Mouse (Mus musculus): ENCODE data around the gene Olfr1293-ps. TPM values are rescaled to one million over a fixed set of nuclear protein-coding genes. Genes with fewer than 3 reads are reported as not detected.

Olfr1293-ps gene
- not detected in 2 replicates for polyA plus RNA-seq (2011; ENCODE audit: insufficient read length, low read depth, missing spikeins)

- no peak for TF ChIP-seq POLR2A (IDR thresholded peaks at IDR 0.05; ENCODE audit: low read depth, low read length)
- TF ChIP-seq CTCF (IDR thresholded peaks at IDR 0.05; ENCODE audit: borderline replicate concordance, insufficient read depth, low read length), result no peak
- Histone ChIP-seq H3K4me3 (ENCODE audit: insufficient read depth, low read length) (no peak within 1 kb of the TSS), H3K4me1 (ENCODE audit: control insufficient read depth, insufficient read depth, low read length) (no peaks in the 10 kb centered on the region), H3K27ac (ENCODE audit: insufficient read depth, low read length) (no peak within 1 kb of the TSS)
These were observed at the start of gene Olfr1293-ps for GRCm38 (mm10) chr2:111524903-111525302. Olfr1293-ps (plus strand) TSS chr2:111525203.

- no peak within 1 kb of the TSS for H3K27ac ChIP-seq (ENCODE audit: insufficient read depth, low read length)
- TF ChIP-seq CTCF (IDR thresholded peaks at IDR 0.05; ENCODE audit: borderline replicate concordance, insufficient read depth, low read length), result no peak
- no peak for TF ChIP-seq POLR2A (IDR thresholded peaks at IDR 0.05; ENCODE audit: low read depth, low read length)
- no peaks in the 10 kb centered on the region for H3K4me1 ChIP-seq (ENCODE audit: control insufficient read depth, insufficient read depth, low read length)
- H3K4me3 ChIP-seq (ENCODE audit: insufficient read depth, low read length), result no peak within 1 kb of the TSS
These were observed 44.5 kb upstream of the Olfr1293-ps start, which contains the start of gene Olfr1289 for GRCm38 (mm10) chr2:111480519-111480918. Olfr1289 (plus strand) TSS chr2:111480819.

GRCm38 (mm10) chr2:111493729-111494128 is 31.3 kb upstream of the Olfr1293-ps start, which contains the start of gene Olfr1290:
Olfr1290 (minus strand) TSS chr2:111493829.
- no peaks in the 10 kb centered on the region for H3K4me1 ChIP-seq (ENCODE audit: control insufficient read depth, insufficient read depth, low read length)
- H3K4me3 ChIP-seq (ENCODE audit: insufficient read depth, low read length), result no peak within 1 kb of the TSS
- TF ChIP-seq POLR2A (IDR thresholded peaks at IDR 0.05; ENCODE audit: low read depth, low read length) (no peak), CTCF (IDR thresholded peaks at IDR 0.05; ENCODE audit: borderline replicate concordance, insufficient read depth, low read length) (no peak)
- no peak within 1 kb of the TSS for H3K27ac ChIP-seq (ENCODE audit: insufficient read depth, low read length)

- Histone ChIP-seq H3K4me1 (ENCODE audit: control insufficient read depth, insufficient read depth, low read length) (no peaks in the 10 kb centered on the region), H3K4me3 (ENCODE audit: insufficient read depth, low read length) (no peak within 1 kb of the TSS), H3K27ac (ENCODE audit: insufficient read depth, low read length) (no peak within 1 kb of the TSS)
- TF ChIP-seq CTCF (IDR thresholded peaks at IDR 0.05; ENCODE audit: borderline replicate concordance, insufficient read depth, low read length) (no peak), POLR2A (IDR thresholded peaks at IDR 0.05; ENCODE audit: low read depth, low read length) (no peak)
These were observed 28.1 kb upstream of the Olfr1293-ps start, which contains the start of gene Olfr1291-ps1 for GRCm38 (mm10) chr2:111496880-111497279. Olfr1291-ps1 (plus strand) TSS chr2:111497180.

- Histone ChIP-seq H3K4me3 (ENCODE audit: insufficient read depth, low read length) (no peak overlapping the region), H3K27ac (ENCODE audit: insufficient read depth, low read length) (no peak overlapping the region), H3K4me1 (ENCODE audit: control insufficient read depth, insufficient read depth, low read length) (no peaks in the 10 kb centered on the region)
- no peak for TF ChIP-seq POLR2A (IDR thresholded peaks at IDR 0.05; ENCODE audit: low read depth, low read length)
- TF ChIP-seq CTCF (IDR thresholded peaks at IDR 0.05; ENCODE audit: borderline replicate concordance, insufficient read depth, low read length), result no peak
These were observed 7.6 kb upstream of the Olfr1293-ps start for GRCm38 (mm10) chr2:111517451-111517850.

- H3K4me1 ChIP-seq (ENCODE audit: control insufficient read depth, insufficient read depth, low read length), result no peaks in the 10 kb centered on the region
- no peak within 1 kb of the TSS for H3K27ac ChIP-seq (ENCODE audit: insufficient read depth, low read length)
- TF ChIP-seq POLR2A (IDR thresholded peaks at IDR 0.05; ENCODE audit: low read depth, low read length) (no peak), CTCF (IDR thresholded peaks at IDR 0.05; ENCODE audit: borderline replicate concordance, insufficient read depth, low read length) (no peak)
- H3K4me3 ChIP-seq (ENCODE audit: insufficient read depth, low read length), result no peak within 1 kb of the TSS
These were observed 15.2 kb downstream of the Olfr1293-ps start, which contains the start of gene Olfr1294 for GRCm38 (mm10) chr2:111540191-111540590. Olfr1294 (minus strand) TSS chr2:111540291.

- no peak for TF ChIP-seq POLR2A (IDR thresholded peaks at IDR 0.05; ENCODE audit: low read depth, low read length)
- TF ChIP-seq CTCF (IDR thresholded peaks at IDR 0.05; ENCODE audit: borderline replicate concordance, insufficient read depth, low read length), result no peak
- Histone ChIP-seq H3K4me1 (ENCODE audit: control insufficient read depth, insufficient read depth, low read length) (no peaks in the 10 kb centered on the region), H3K4me3 (ENCODE audit: insufficient read depth, low read length) (no peak within 1 kb of the TSS), H3K27ac (ENCODE audit: insufficient read depth, low read length) (no peak within 1 kb of the TSS)
These were observed 44.6 kb downstream of the Olfr1293-ps start, which contains the start of gene Olfr1295 for GRCm38 (mm10) chr2:111569581-111569980. Olfr1295 (minus strand) TSS chr2:111569681.

Other genes starting within 250 kb of the Olfr1293-ps start
- not detected in 2 replicates for gene Olfr1278, start 235.1 kb upstream of the Olfr1293-ps start, polyA plus RNA-seq (2011; ENCODE audit: insufficient read length, low read depth, missing spikeins)
- gene Olfr1279, start 224.6 kb upstream of the Olfr1293-ps start, polyA plus RNA-seq (2011; ENCODE audit: insufficient read length, low read depth, missing spikeins), result not detected in 2 replicates
- gene Olfr1280, start 211.2 kb upstream of the Olfr1293-ps start, polyA plus RNA-seq (2011; ENCODE audit: insufficient read length, low read depth, missing spikeins), result not detected in 2 replicates
- not detected in 2 replicates for gene Olfr1281, start 198.7 kb upstream of the Olfr1293-ps start, polyA plus RNA-seq (2011; ENCODE audit: insufficient read length, low read depth, missing spikeins)
- gene Olfr1282, start 189.1 kb upstream of the Olfr1293-ps start, polyA plus RNA-seq (2011; ENCODE audit: insufficient read length, low read depth, missing spikeins), result not detected in 2 replicates
- not detected in 2 replicates for gene Olfr1283, start 158.4 kb upstream of the Olfr1293-ps start, polyA plus RNA-seq (2011; ENCODE audit: insufficient read length, low read depth, missing spikeins)
- gene Olfr1284, start 149.7 kb upstream of the Olfr1293-ps start, polyA plus RNA-seq (2011; ENCODE audit: insufficient read length, low read depth, missing spikeins), result not detected in 2 replicates
- not detected in 2 replicates for gene Olfr1286, start 102.1 kb upstream of the Olfr1293-ps start, polyA plus RNA-seq (2011; ENCODE audit: insufficient read length, low read depth, missing spikeins)
- gene Olfr1287, start 76.1 kb upstream of the Olfr1293-ps start, polyA plus RNA-seq (2011; ENCODE audit: insufficient read length, low read depth, missing spikeins), result not detected in 2 replicates
- not detected in 2 replicates for gene Olfr1288, start 51.1 kb upstream of the Olfr1293-ps start, polyA plus RNA-seq (2011; ENCODE audit: insufficient read length, low read depth, missing spikeins)
- not detected in 2 replicates for gene Olfr1289, start 44.4 kb upstream of the Olfr1293-ps start, polyA plus RNA-seq (2011; ENCODE audit: insufficient read length, low read depth, missing spikeins)
- not detected in 2 replicates for gene Olfr1290, start 31.4 kb upstream of the Olfr1293-ps start, polyA plus RNA-seq (2011; ENCODE audit: insufficient read length, low read depth, missing spikeins)
- gene Olfr1291-ps1, start 28.0 kb upstream of the Olfr1293-ps start, polyA plus RNA-seq (2011; ENCODE audit: insufficient read length, low read depth, missing spikeins), result not detected in 2 replicates
- not detected in 2 replicates for gene Olfr1294, start 15.1 kb downstream of the Olfr1293-ps start, polyA plus RNA-seq (2011; ENCODE audit: insufficient read length, low read depth, missing spikeins)
- gene Olfr1295, start 44.5 kb downstream of the Olfr1293-ps start, polyA plus RNA-seq (2011; ENCODE audit: insufficient read length, low read depth, missing spikeins), result not detected in 2 replicates
- not detected in 2 replicates for gene Olfr1297, start 101.3 kb downstream of the Olfr1293-ps start, polyA plus RNA-seq (2011; ENCODE audit: insufficient read length, low read depth, missing spikeins)
- not detected in 2 replicates for gene Olfr1298, start 124.0 kb downstream of the Olfr1293-ps start, polyA plus RNA-seq (2011; ENCODE audit: insufficient read length, low read depth, missing spikeins)
- not detected in 2 replicates for gene Olfr1299, start 136.2 kb downstream of the Olfr1293-ps start, polyA plus RNA-seq (2011; ENCODE audit: insufficient read length, low read depth, missing spikeins)
- not detected in 2 replicates for gene Olfr1301, start 225.8 kb downstream of the Olfr1293-ps start, polyA plus RNA-seq (2011; ENCODE audit: insufficient read length, low read depth, missing spikeins)

Measured in embryonic fibroblast, embryonic 13.5 days (primary cell).